In genomic region chr14:79533350-79533749, GRCm38 (mm10) we compare ENCODE assay signal across 11 mouse cellular contexts. TPM values are rescaled to one million over a fixed set of nuclear protein-coding genes. Genes with fewer than 3 reads are reported as not detected.
DNase-seq lines count a peak whose midpoint lies in the region; ATAC-seq and TF ChIP-seq lines count a peak whose summit lies in the region.
"Had no signal": no experiment of that assay in that cellular context is flagged by ENCODE, and none has a peak within 500 bp of the region (broad histone marks: within the 10 kb centered on the region; RNA-seq: fewer than 3 reads in every experiment).

No protein-coding gene starts in this region.

- H3K27ac ChIP-seq in heart, embryonic 10.5 days = peak overlapping the region; percentile 45; the same call in 1 of the 2 replicates
- peak overlapping the region; percentile 80 for H3K27ac ChIP-seq in liver, embryonic 14.5 days
- H3K27ac ChIP-seq in stomach, postnatal 0 days (replicated peaks) = 0 out of 2 replicates have a peak overlapping the region, but pooled peaks have one; percentile 20
- H3K27ac ChIP-seq in hindbrain, embryonic 14.5 days = no peak overlapping the region
- H3K27ac ChIP-seq: forebrain, embryonic 12.5 days; midbrain, embryonic 15.5 days had no signal

- H3K4me2 ChIP-seq in liver, embryonic 14.5 days (ENCODE audit: low read depth) = peak overlapping the region; percentile 67
- no peak overlapping the region for H3K4me2 ChIP-seq in stomach, postnatal 0 days (replicated peaks; ENCODE audit: low read depth)
- H3K4me2 ChIP-seq in hindbrain, embryonic 14.5 days (replicated peaks) = no peak overlapping the region
- H3K4me2 ChIP-seq: forebrain, embryonic 12.5 days; midbrain, embryonic 15.5 days had no signal

- WGBS in heart, embryonic 10.5 days = 88% methylated on average over 1 of the region's 1 CpGs
- 20% methylated on average over 1 of the region's 1 CpGs for WGBS in liver, embryonic 14.5 days (ENCODE audit: insufficient replicate concordance)
- 76% methylated on average over 1 of the region's 1 CpGs for WGBS in stomach, postnatal 0 days
- 97% methylated on average over 1 of the region's 1 CpGs for WGBS in hindbrain, embryonic 14.5 days

- no peaks in the 10 kb centered on the region for H3K36me3 ChIP-seq in heart, embryonic 10.5 days
- peaks cover 8% of the 10 kb centered on the region for H3K36me3 ChIP-seq in liver, embryonic 14.5 days (replicated peaks; ENCODE audit: control insufficient read depth, insufficient read depth, low read depth)
- peaks cover 2% of the 10 kb centered on the region; the same call in 1 of the 2 replicates for H3K36me3 ChIP-seq in stomach, postnatal 0 days (ENCODE audit: control insufficient read depth, insufficient read depth, low read length)
- H3K36me3 ChIP-seq in hindbrain, embryonic 14.5 days (replicated peaks; ENCODE audit: control insufficient read depth, insufficient read depth) = no peaks in the 10 kb centered on the region
- H3K36me3 ChIP-seq: forebrain, embryonic 12.5 days; midbrain, embryonic 15.5 days had no signal

- H3K4me3 ChIP-seq in heart, embryonic 10.5 days = no peak overlapping the region
- H3K4me3 ChIP-seq in liver, embryonic 14.5 days (ENCODE audit: insufficient read depth in 1 of 2, low read depth in 2 of 2, low read length in 2 of 2) = peak overlapping the region in 1 of 2 experiments; percentile 26; a peak in 2 of 4 replicates
- H3K4me3 ChIP-seq in stomach, postnatal 0 days (ENCODE audit: low read depth, low read length) = no peak overlapping the region
- H3K4me3 ChIP-seq in hindbrain, embryonic 14.5 days (replicated peaks; ENCODE audit: low read length) = no peak overlapping the region
- H3K4me3 ChIP-seq: forebrain, embryonic 12.5 days; midbrain, embryonic 15.5 days had no signal

- H3K27me3 ChIP-seq in heart, embryonic 10.5 days (ENCODE audit: insufficient read depth, poor library complexity, severe bottlenecking) = no peaks in the 10 kb centered on the region
- H3K27me3 ChIP-seq in liver, embryonic 14.5 days (ENCODE audit: control insufficient read depth, insufficient read depth, low read length) = no peaks in the 10 kb centered on the region
- no peaks in the 10 kb centered on the region for H3K27me3 ChIP-seq in stomach, postnatal 0 days (ENCODE audit: control insufficient read depth, insufficient read depth, low read length)
- H3K27me3 ChIP-seq in hindbrain, embryonic 14.5 days (ENCODE audit: control insufficient read depth, insufficient read depth, low read length) = no peaks in the 10 kb centered on the region
- H3K27me3 ChIP-seq: forebrain, embryonic 12.5 days; midbrain, embryonic 15.5 days had no signal

- TF ChIP-seq CTCF in liver, embryonic 14.5 days (IDR thresholded peaks at IDR 0.05; ENCODE audit: low read depth) = no peak
- TF ChIP-seq CTCF in stomach, postnatal 0 days (IDR thresholded peaks at IDR 0.05; ENCODE audit: low read depth) = no peak

- peaks cover 6% of the 10 kb centered on the region for H3K4me1 ChIP-seq in heart, embryonic 10.5 days
- H3K4me1 ChIP-seq in liver, embryonic 14.5 days (replicated peaks; ENCODE audit: control insufficient read depth in 2 of 2, insufficient read depth in 2 of 2, low read length in 1 of 2) = peaks cover 72 to 77% of the 10 kb centered on the region in 2 experiments
- no peaks in the 10 kb centered on the region for H3K4me1 ChIP-seq in stomach, postnatal 0 days (replicated peaks; ENCODE audit: control insufficient read depth, insufficient read depth)
- no peaks in the 10 kb centered on the region for H3K4me1 ChIP-seq in hindbrain, embryonic 14.5 days (replicated peaks; ENCODE audit: control insufficient read depth, insufficient read depth, low read length)
- H3K4me1 ChIP-seq: forebrain, embryonic 12.5 days; midbrain, embryonic 15.5 days had no signal

- TF ChIP-seq EP300 in liver, embryonic 14.5 days (IDR thresholded peaks at IDR 0.05; ENCODE audit: low read depth) = peak; percentile 81
- TF ChIP-seq EP300 in stomach, postnatal 0 days (optimal IDR thresholded peaks at IDR 0.05) = no peak

- no peak for DNase-seq in heart, embryonic 10.5 days (ENCODE audit: low spot score)
- no peak for DNase-seq in heart, postnatal 10 days
- peak; percentile 49 to 66 for DNase-seq in spleen, postnatal 4 days (ENCODE audit: low spot score in 2 of 2)
- no peak for DNase-seq in spleen, adult 12 weeks (ENCODE audit: low spot score)
- DNase-seq in liver, embryonic 14.5 days (ENCODE audit: low read depth in 3 of 3, low spot score in 3 of 3) = peak; percentile 64 to 66 (median 65)
- no peak for DNase-seq in stomach, postnatal 0 days (ENCODE audit: low spot score)
- DNase-seq in neural tube, embryonic 10.5 days (ENCODE audit: extremely low spot score, low spot score) = no peak
- no peak for DNase-seq in hindbrain, embryonic 14.5 days (ENCODE audit: low spot score)
- DNase-seq: kidney, adult 9 months had no signal

- H3K9me3 ChIP-seq in heart, embryonic 10.5 days = no peaks in the 10 kb centered on the region
- H3K9me3 ChIP-seq in liver, embryonic 14.5 days (ENCODE audit: control insufficient read depth, low read length) = no peaks in the 10 kb centered on the region
- H3K9me3 ChIP-seq in stomach, postnatal 0 days (ENCODE audit: control insufficient read depth, low read length) = no peaks in the 10 kb centered on the region
- H3K9me3 ChIP-seq in hindbrain, embryonic 14.5 days (ENCODE audit: control insufficient read depth, low read length) = no peaks in the 10 kb centered on the region
- H3K9me3 ChIP-seq: forebrain, embryonic 12.5 days; midbrain, embryonic 15.5 days had no signal

- peak; percentile 42 for ATAC-seq in liver, embryonic 14.5 days (ENCODE audit: insufficient read depth)
- no peak for ATAC-seq in stomach, postnatal 0 days (ENCODE audit: low FRiP score, low TSS enrichment)
- ATAC-seq in hindbrain, embryonic 14.5 days (ENCODE audit: low FRiP score) = no peak
- ATAC-seq: midbrain, embryonic 15.5 days had no signal

- intact Hi-C loops in heart, postnatal 10 days (cut with DNase I) = loop anchor here (10.0 kb wide), 1 partner anchor 49 kb away; the partner anchor contains the start of genes Elf1 and Wbp4

- H3K9ac ChIP-seq in liver, embryonic 14.5 days (replicated peaks) = peak overlapping the region; percentile 59
- H3K9ac ChIP-seq in stomach, postnatal 0 days (ENCODE audit: low read length) = no peak overlapping the region
- no peak overlapping the region for H3K9ac ChIP-seq in hindbrain, embryonic 14.5 days
- H3K9ac ChIP-seq: forebrain, embryonic 12.5 days; midbrain, embryonic 15.5 days had no signal

RNA-seq across cellular contexts. Expression of gene Wbp4, which starts 52.0 kb away (rescaled TPM):
- polyA plus RNA-seq in heart, embryonic 10.5 days (2016; fragmentation: Nextera tagmentation; extraction: Ambion mirVana) = 28.4 and 33.6 TPM in 2 replicates
- total RNA-seq in heart, postnatal 10 days (2021) = 10 to 100 TPM; 22.8 to 24.8 TPM
- 3.1 and 6.2 TPM in 2 replicates for polyA plus RNA-seq in liver, embryonic 14.5 days (2012; rRNA removed)
- polyA plus RNA-seq in liver, embryonic 14.5 days (2014; fragmentation: Nextera tagmentation; extraction: Ambion mirVana) = 14.2 and 16.8 TPM in 2 replicates
- 28.8 and 31.0 TPM in 2 replicates for polyA plus RNA-seq in stomach, postnatal 0 days (2015; fragmentation: Nextera tagmentation; extraction: Ambion mirVana)
- 40.5 and 40.9 TPM in 2 replicates for polyA plus RNA-seq in hindbrain, embryonic 14.5 days (2014; fragmentation: Nextera tagmentation; extraction: Ambion mirVana)

RNA-seq across cellular contexts. Expression of gene Elf1, which starts 52.4 kb away (rescaled TPM):
- polyA plus RNA-seq in heart, embryonic 10.5 days (2016; fragmentation: Nextera tagmentation; extraction: Ambion mirVana) = 7.4 and 7.5 TPM in 2 replicates
- total RNA-seq in heart, postnatal 10 days (2021) = 10 to 100 TPM; 21.3 to 23.3 TPM
- polyA plus RNA-seq in liver, embryonic 14.5 days (2012; rRNA removed) = 6.0 and 9.3 TPM in 2 replicates
- 8.7 and 9.9 TPM in 2 replicates for polyA plus RNA-seq in liver, embryonic 14.5 days (2014; fragmentation: Nextera tagmentation; extraction: Ambion mirVana)
- 18.7 and 19.3 TPM in 2 replicates for polyA plus RNA-seq in stomach, postnatal 0 days (2015; fragmentation: Nextera tagmentation; extraction: Ambion mirVana)
- polyA plus RNA-seq in hindbrain, embryonic 14.5 days (2014; fragmentation: Nextera tagmentation; extraction: Ambion mirVana) = 3.8 and 3.9 TPM in 2 replicates

RNA-seq across cellular contexts. Expression of gene Sugt1, which starts 54.1 kb away (rescaled TPM):
- polyA plus RNA-seq in heart, embryonic 10.5 days (2016; fragmentation: Nextera tagmentation; extraction: Ambion mirVana) = 106 and 123 TPM in 2 replicates
- total RNA-seq in heart, postnatal 10 days (2021) = 10 to 100 TPM; 83.3 to 89.9 TPM
- polyA plus RNA-seq in liver, embryonic 14.5 days (2012; rRNA removed) = 3.0 and 15.2 TPM in 2 replicates
- polyA plus RNA-seq in liver, embryonic 14.5 days (2014; fragmentation: Nextera tagmentation; extraction: Ambion mirVana) = 44.7 and 48.5 TPM in 2 replicates
- 70.4 and 73.7 TPM in 2 replicates for polyA plus RNA-seq in stomach, postnatal 0 days (2015; fragmentation: Nextera tagmentation; extraction: Ambion mirVana)
- 109 and 115 TPM in 2 replicates for polyA plus RNA-seq in hindbrain, embryonic 14.5 days (2014; fragmentation: Nextera tagmentation; extraction: Ambion mirVana)

Comparison
In these comparisons a context has a peak if more than half of its experiments do, and no peak if none do; other contexts are left out.
1. DNase-seq: peak in spleen, postnatal 4 days (2 of 2) and liver, embryonic 14.5 days (3 of 3); none in heart, embryonic 10.5 days (single experiment), heart, postnatal 10 days (0 of 2), spleen, adult 12 weeks (single experiment), stomach, postnatal 0 days (single experiment), neural tube, embryonic 10.5 days (single experiment) and hindbrain, embryonic 14.5 days (single experiment).